Mouse (Mus musculus): ENCODE results near the gene Epsti1. TPM values are rescaled to one million over a fixed set of nuclear protein-coding genes. Genes with fewer than 3 reads are reported as not detected.

Gene Epsti1
- 0.97 and 1.3 TPM in 2 replicates for polyA plus RNA-seq (2015; fragmentation: Nextera tagmentation; extraction: Ambion mirVana)

- Histone ChIP-seq H3K9me3 (replicated peaks) (no peaks in the 10 kb centered on the region), H3K4me3 (replicated peaks) (no peak within 1 kb of the TSS), H3K4me2 (replicated peaks) (no peak within 1 kb of the TSS; the same call in 1 of the 2 replicates), H3K4me1 (no peaks in the 10 kb centered on the region), H3K27me3 (no peaks in the 10 kb centered on the region), H3K9ac (no peak within 1 kb of the TSS), H3K36me3 (no peaks in the 10 kb centered on the region), H3K27ac (replicated peaks) (no peak within 1 kb of the TSS)
- 68% methylated on average over 15 of the region's 15 CpGs for WGBS
- ATAC-seq (ENCODE audit: insufficient number of reproducible peaks, low FRiP score, low TSS enrichment, low read depth) = no peak
These were observed at the start of gene Epsti1 for GRCm38 (mm10) chr14:77904171-77904762. Epsti1 (plus strand) TSS chr14:77904239.

- Histone ChIP-seq H3K27me3 (no peaks in the 10 kb centered on the region), H3K4me1 (no peaks in the 10 kb centered on the region), H3K9ac (no peak overlapping the region), H3K36me3 (peaks cover 2% of the 10 kb centered on the region; the same call in 1 of the 2 replicates), H3K4me3 (replicated peaks) (no peak overlapping the region), H3K4me2 (replicated peaks) (no peak overlapping the region), H3K27ac (replicated peaks) (no peak overlapping the region), H3K9me3 (replicated peaks) (no peaks in the 10 kb centered on the region)
- ATAC-seq (ENCODE audit: insufficient number of reproducible peaks, low FRiP score, low TSS enrichment, low read depth) = no peak
- WGBS = 86% methylated on average over 1 of the region's 1 CpGs
These were observed 44.1 kb upstream of the Epsti1 start for GRCm38 (mm10) chr14:77859894-77860293.

GRCm38 (mm10) chr14:77860841-77861560 lies 43.0 kb upstream of the Epsti1 start:
- Histone ChIP-seq H3K27me3 (no peaks in the 10 kb centered on the region), H3K36me3 (peaks cover 2% of the 10 kb centered on the region; the same call in 1 of the 2 replicates), H3K4me1 (no peaks in the 10 kb centered on the region), H3K9ac (no peak overlapping the region), H3K4me2 (replicated peaks) (no peak overlapping the region), H3K27ac (replicated peaks) (no peak overlapping the region), H3K4me3 (replicated peaks) (no peak overlapping the region), H3K9me3 (replicated peaks) (no peaks in the 10 kb centered on the region)
- 72% methylated on average over 5 of the region's 5 CpGs for WGBS
- no peak for ATAC-seq (ENCODE audit: insufficient number of reproducible peaks, low FRiP score, low TSS enrichment, low read depth)

GRCm38 (mm10) chr14:77864051-77864450 lies 40.0 kb upstream of the Epsti1 start:
- H3K27ac ChIP-seq (replicated peaks) = no peak overlapping the region
- H3K36me3 ChIP-seq = no peaks in the 10 kb centered on the region
- no peak overlapping the region for H3K4me2 ChIP-seq (replicated peaks)
- ATAC-seq (ENCODE audit: insufficient number of reproducible peaks, low FRiP score, low TSS enrichment, low read depth) = no peak
- H3K9ac ChIP-seq = no peak overlapping the region
- WGBS = 77% methylated on average over 3 of the region's 3 CpGs
- H3K4me3 ChIP-seq (replicated peaks) = no peak overlapping the region
- no peaks in the 10 kb centered on the region for H3K4me1 ChIP-seq
- H3K9me3 ChIP-seq (replicated peaks) = no peaks in the 10 kb centered on the region
- no peaks in the 10 kb centered on the region for H3K27me3 ChIP-seq

GRCm38 (mm10) chr14:77864510-77864909 lies 39.5 kb upstream of the Epsti1 start:
- Histone ChIP-seq H3K9me3 (replicated peaks) (no peaks in the 10 kb centered on the region), H3K4me2 (replicated peaks) (no peak overlapping the region), H3K4me1 (no peaks in the 10 kb centered on the region), H3K4me3 (replicated peaks) (no peak overlapping the region), H3K36me3 (no peaks in the 10 kb centered on the region), H3K27me3 (no peaks in the 10 kb centered on the region), H3K9ac (no peak overlapping the region), H3K27ac (replicated peaks) (no peak overlapping the region)
- ATAC-seq (ENCODE audit: insufficient number of reproducible peaks, low FRiP score, low TSS enrichment, low read depth) = no peak
- WGBS = 90% methylated on average over 6 of the region's 6 CpGs

- Histone ChIP-seq H3K4me1 (no peaks in the 10 kb centered on the region), H3K36me3 (no peaks in the 10 kb centered on the region), H3K9me3 (replicated peaks) (no peaks in the 10 kb centered on the region), H3K27me3 (no peaks in the 10 kb centered on the region), H3K9ac (no peak overlapping the region), H3K4me3 (replicated peaks) (no peak overlapping the region), H3K4me2 (replicated peaks) (no peak overlapping the region), H3K27ac (replicated peaks) (no peak overlapping the region)
- 82% methylated on average over 5 of the region's 5 CpGs for WGBS
- no peak for ATAC-seq (ENCODE audit: insufficient number of reproducible peaks, low FRiP score, low TSS enrichment, low read depth)
These were observed 36.4 kb upstream of the Epsti1 start for GRCm38 (mm10) chr14:77867601-77868000.

GRCm38 (mm10) chr14:77870926-77871325 lies 33.1 kb upstream of the Epsti1 start:
- Histone ChIP-seq H3K36me3 (no peaks in the 10 kb centered on the region), H3K9me3 (replicated peaks) (no peaks in the 10 kb centered on the region), H3K4me1 (peaks cover 3% of the 10 kb centered on the region; the same call in 1 of the 2 replicates), H3K27ac (replicated peaks) (no peak overlapping the region), H3K27me3 (no peaks in the 10 kb centered on the region), H3K4me2 (replicated peaks) (no peak overlapping the region), H3K4me3 (replicated peaks) (no peak overlapping the region), H3K9ac (no peak overlapping the region)
- 91% methylated on average over 3 of the region's 3 CpGs for WGBS
- ATAC-seq (ENCODE audit: insufficient number of reproducible peaks, low FRiP score, low TSS enrichment, low read depth) = no peak

GRCm38 (mm10) chr14:77871380-77871975 lies 32.6 kb upstream of the Epsti1 start:
- Histone ChIP-seq H3K4me2 (replicated peaks) (no peak overlapping the region), H3K27ac (replicated peaks) (no peak overlapping the region), H3K9ac (no peak overlapping the region), H3K4me1 (peaks cover 3% of the 10 kb centered on the region; the same call in 1 of the 2 replicates), H3K27me3 (no peaks in the 10 kb centered on the region), H3K9me3 (replicated peaks) (no peaks in the 10 kb centered on the region), H3K4me3 (replicated peaks) (no peak overlapping the region), H3K36me3 (no peaks in the 10 kb centered on the region)
- no peak for ATAC-seq (ENCODE audit: insufficient number of reproducible peaks, low FRiP score, low TSS enrichment, low read depth)
- 82% methylated on average over 6 of the region's 6 CpGs for WGBS

GRCm38 (mm10) chr14:77874304-77875241 lies 29.5 kb upstream of the Epsti1 start, which contains the start of gene Dnajc15:
Dnajc15 (minus strand) TSS chr14:77875125.
- H3K9ac ChIP-seq = peak within 1 kb of the TSS; percentile 79
- H3K9me3 ChIP-seq (replicated peaks) = no peaks in the 10 kb centered on the region
- peaks cover 3% of the 10 kb centered on the region; the same call in 1 of the 2 replicates for H3K4me1 ChIP-seq
- peak within 1 kb of the TSS; percentile 82 for H3K4me3 ChIP-seq (replicated peaks)
- H3K27me3 ChIP-seq = no peaks in the 10 kb centered on the region
- ATAC-seq (ENCODE audit: insufficient number of reproducible peaks, low FRiP score, low TSS enrichment, low read depth) = peak; percentile 69
- no peak within 1 kb of the TSS for H3K27ac ChIP-seq (replicated peaks)
- H3K36me3 ChIP-seq = no peaks in the 10 kb centered on the region
- peak within 1 kb of the TSS; percentile 61 for H3K4me2 ChIP-seq (replicated peaks)
- 1% methylated on average over 44 of the region's 44 CpGs for WGBS

- Histone ChIP-seq H3K36me3 (no peaks in the 10 kb centered on the region), H3K27ac (replicated peaks) (no peak overlapping the region), H3K9ac (no peak overlapping the region)
These were observed 27.8 kb upstream of the Epsti1 start for GRCm38 (mm10) chr14:77876199-77876598.

More at GRCm38 (mm10) chr14:77876199-77876598, 27.8 kb upstream of the Epsti1 start:
- no peak for ATAC-seq (ENCODE audit: insufficient number of reproducible peaks, low FRiP score, low TSS enrichment, low read depth)
- H3K9me3 ChIP-seq (replicated peaks) = no peaks in the 10 kb centered on the region
- H3K27me3 ChIP-seq = no peaks in the 10 kb centered on the region
- H3K4me2 ChIP-seq (replicated peaks) = no peak overlapping the region
- no peak overlapping the region for H3K4me3 ChIP-seq (replicated peaks)
- 86% methylated on average over 1 of the region's 1 CpGs for WGBS
- H3K4me1 ChIP-seq = peaks cover 3% of the 10 kb centered on the region; the same call in 1 of the 2 replicates
